Mouse (Mus musculus) small intestine, adult 2 months (tissue): ENCODE measurements around the gene Trp53. TPM values are rescaled to one million over a fixed set of nuclear protein-coding genes. Genes with fewer than 3 reads are reported as not detected.

Source experiments
- H3K27ac ChIP-seq: fragments of 200-500 bp; 2 replicates; pipeline ENCODE4 v1.5.1; 2012; ENCODE audit warnings: low read depth, low read length, control low read depth, inconsistent platforms; ENCODE audit not compliant: insufficient read depth
- H3K27me3 ChIP-seq: fragments of 200-500 bp; 2 replicates; pipeline ENCODE4 v1.6.1; 2012; ENCODE audit warnings: mild to moderate bottlenecking, moderate library complexity, low read length, inconsistent platforms; ENCODE audit not compliant: control insufficient read depth, insufficient read depth
- H3K36me3 ChIP-seq: fragments of 200-500 bp; 2 replicates; pipeline ENCODE4 v1.6.1; 2012; ENCODE audit warnings: mild to moderate bottlenecking, low read length, control low read depth, inconsistent platforms; ENCODE audit not compliant: control insufficient read depth, insufficient read depth
- H3K4me1 ChIP-seq: fragments of 200-500 bp; 2 replicates; pipeline ENCODE4 v1.6.1; 2012; ENCODE audit warnings: low read length, inconsistent platforms, mixed read lengths; ENCODE audit not compliant: control insufficient read depth, insufficient read depth, insufficient read length
- H3K4me3 ChIP-seq: fragments of 200-500 bp; 2 replicates; pipeline ENCODE4 v1.5.1; 2012; ENCODE audit warnings: low read depth, mild to moderate bottlenecking, control low read depth, inconsistent platforms, low read length, moderate library complexity
- CTCF ChIP-seq: fragments of 200-500 bp; IDR thresholded peaks from 2 replicates; pipeline ENCODE4 v1.5.1; 2012; ENCODE audit warnings: low read depth, mild to moderate bottlenecking, control low read depth, inconsistent platforms, low read length, moderate library complexity, mixed read lengths; ENCODE audit not compliant: insufficient replicate concordance, insufficient read length; ENCODE audit errors: extremely low read depth
- POLR2A ChIP-seq: fragments of 200-500 bp; IDR thresholded peaks from 2 replicates; pipeline ENCODE4 v1.6.1; 2012; ENCODE audit warnings: low read depth, mild to moderate bottlenecking, control low read depth, inconsistent platforms, low read length, moderate library complexity
- WGBS: fragments of 180-500 bp; shearing (Covaris S2); methylation state at CpG from one replicate; pipeline ENCODE4 v1.1.7; 2018; 5-methylcytosine and 5-hydroxymethylcytosine counted together
- polyA plus RNA-seq: library from polyadenylated mRNA; depleted of rRNA; stranded (reverse); fragments of >200 nt; gene quantifications from 2 replicates; pipeline ENCODE4 v1.2.3, GENCODE M21; 2012

Gene Trp53
- polyA plus RNA-seq, 1 experiment: 57.1 TPM

GRCm38 (mm10) chr11:69545957-69546356, 34.2 kb upstream of the Trp53 start:
- WGBS: 10% methylated on average over 7 of the region's 7 CpGs
- TF ChIP-seq CTCF: no peak
- Histone ChIP-seq H3K27me3 (no peaks in the 10 kb centered on the region), H3K27ac (no peak overlapping the region), H3K4me1 (peaks cover 11% of the 10 kb centered on the region; the same call in 1 of the 2 replicates), H3K36me3 (no peaks in the 10 kb centered on the region), H3K4me3 (peak overlapping the region; percentile 63)

DNA sequence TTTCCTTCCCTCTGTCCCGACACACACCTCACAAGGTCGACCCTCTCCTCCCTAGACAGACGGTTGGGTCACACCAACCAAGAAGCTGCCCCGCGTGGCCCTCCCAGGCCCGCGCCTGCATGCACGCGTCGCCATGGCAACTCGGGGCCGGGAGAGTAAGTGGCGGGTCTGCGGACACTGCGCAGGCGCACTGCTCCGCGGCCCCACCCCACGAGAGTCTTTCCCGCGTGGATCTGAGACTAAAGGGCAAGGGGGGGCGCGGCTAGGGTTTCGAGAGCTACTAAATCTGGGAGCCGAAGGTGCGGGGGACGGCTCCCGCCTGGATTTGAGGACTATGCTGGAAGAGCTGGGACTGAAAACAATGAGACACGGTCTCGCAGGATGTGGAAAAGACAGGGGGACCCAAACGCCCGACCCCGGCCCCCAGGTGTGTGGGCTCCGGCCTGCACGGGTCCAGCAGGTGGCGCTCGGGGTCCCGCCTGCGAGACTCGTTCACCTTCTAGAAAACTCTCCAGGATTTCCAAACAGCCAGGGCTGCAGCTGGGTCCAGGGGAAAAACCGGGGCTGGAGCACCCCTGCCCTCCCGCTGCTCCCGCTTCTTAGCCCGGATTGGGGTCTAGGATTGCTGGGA, 33.6 kb upstream of the Trp53 start:
- TF ChIP-seq CTCF: peak; percentile 45
- no peak; the same call in 1 of the 2 replicates for TF ChIP-seq POLR2A
- no peaks in the 10 kb centered on the region for H3K27me3 ChIP-seq
- peaks cover 11% of the 10 kb centered on the region; the same call in 1 of the 2 replicates for H3K4me1 ChIP-seq
- under 1% methylated on average over 44 of the region's 44 CpGs for whole genome bisulfite sequencing
- H3K4me3 ChIP-seq: peak overlapping the region; percentile 63
- no peak overlapping the region for H3K27ac ChIP-seq
- H3K36me3 ChIP-seq: no peaks in the 10 kb centered on the region

GRCm38 (mm10) chr11:69547071-69547470, 33.1 kb upstream of the Trp53 start:
- under 1% methylated on average over 15 of the region's 15 CpGs for WGBS
- TF ChIP-seq CTCF: peak; percentile 52; the same call in 1 of the 2 replicates
- no peak for TF ChIP-seq POLR2A
- Histone ChIP-seq H3K36me3 (no peaks in the 10 kb centered on the region), H3K4me1 (peaks cover 11% of the 10 kb centered on the region; the same call in 1 of the 2 replicates), H3K4me3 (peak overlapping the region; percentile 63), H3K27me3 (no peaks in the 10 kb centered on the region), H3K27ac (no peak overlapping the region)

- H3K27me3 ChIP-seq: no peaks in the 10 kb centered on the region
- no peaks in the 10 kb centered on the region for H3K36me3 ChIP-seq
- WGBS: 56% methylated on average over 12 of the region's 12 CpGs
- peaks cover 11% of the 10 kb centered on the region; the same call in 1 of the 2 replicates for H3K4me1 ChIP-seq
- no peak within 1 kb of the TSS for H3K27ac ChIP-seq
- TF ChIP-seq POLR2A (no peak), CTCF (no peak)
- H3K4me3 ChIP-seq: no peak within 1 kb of the TSS
These were observed 31.0 kb upstream of the Trp53 start, which contains the start of gene Dnah2 for GRCm38 (mm10) chr11:69549060-69549656. TSS of gene Dnah2 (minus strand) at chr11:69549110.

DNA sequence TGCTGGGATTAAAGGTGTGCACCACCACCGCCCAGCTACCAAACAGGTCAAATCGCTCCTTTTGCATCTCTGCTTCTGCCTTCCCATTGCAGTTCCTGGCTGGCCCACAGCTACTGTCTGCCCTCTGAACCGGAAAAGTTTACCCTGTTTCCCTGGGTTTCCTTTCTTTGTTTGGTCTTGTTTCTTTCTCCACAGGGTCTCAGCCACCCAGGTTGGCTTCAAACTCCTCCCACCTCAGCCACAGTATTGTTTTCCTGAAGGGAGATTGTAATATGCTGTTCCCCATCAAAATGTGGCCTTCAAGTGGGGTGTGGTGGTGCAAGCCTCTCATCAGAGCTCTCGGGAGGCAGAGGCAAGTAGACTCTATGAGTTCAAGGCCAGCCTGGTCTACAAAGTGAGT, 28.8 kb upstream of the Trp53 start:
- Histone ChIP-seq H3K36me3 (no peaks in the 10 kb centered on the region), H3K4me3 (no peak overlapping the region), H3K27ac (no peak overlapping the region), H3K4me1 (peaks cover 9% of the 10 kb centered on the region; the same call in 1 of the 2 replicates), H3K27me3 (no peaks in the 10 kb centered on the region)
- TF ChIP-seq CTCF: no peak
- TF ChIP-seq POLR2A: no peak
- WGBS: 77% methylated on average over 4 of the region's 4 CpGs

DNA sequence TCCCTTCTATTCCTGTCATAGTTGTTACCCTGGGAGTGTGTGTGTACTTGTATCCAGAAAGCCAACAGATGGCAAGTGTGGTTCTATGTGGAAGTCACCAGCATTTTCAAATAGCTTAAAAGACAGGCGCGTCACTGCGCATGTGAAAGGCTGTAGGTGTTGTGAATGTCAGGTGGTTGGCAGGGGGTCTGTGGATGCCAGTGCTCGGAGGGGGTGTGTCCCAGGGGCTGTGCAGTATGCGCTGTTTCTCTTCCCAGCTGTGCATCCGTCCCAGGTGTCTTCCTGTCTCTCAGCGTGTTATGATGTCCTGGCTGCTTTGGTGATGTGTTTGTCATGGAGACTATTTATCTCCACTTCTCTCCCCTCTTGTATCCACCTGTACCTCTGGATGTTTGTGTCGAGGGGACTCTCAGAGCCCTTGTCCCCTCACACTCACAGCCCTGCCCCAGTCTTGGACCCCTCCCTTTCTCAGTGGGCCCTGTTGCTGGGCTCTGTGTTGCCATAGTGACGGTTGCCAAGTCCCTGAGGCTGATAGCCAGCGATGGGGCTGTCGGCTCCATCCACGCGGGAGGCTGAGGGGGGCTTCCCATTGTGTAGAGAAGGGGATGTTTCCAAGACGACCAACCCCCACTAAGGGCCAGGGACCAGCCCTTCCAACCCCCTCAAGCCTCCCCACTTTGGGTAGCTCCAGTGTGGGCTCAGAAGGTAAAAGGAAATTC, 27.4 kb upstream of the Trp53 start:
- Histone ChIP-seq H3K4me3 (no peak overlapping the region), H3K36me3 (no peaks in the 10 kb centered on the region), H3K4me1 (no peaks in the 10 kb centered on the region), H3K27ac (no peak overlapping the region), H3K27me3 (no peaks in the 10 kb centered on the region)
- WGBS: 31% methylated on average over 14 of the region's 14 CpGs
- TF ChIP-seq CTCF (no peak), POLR2A (no peak)

- Histone ChIP-seq H3K27ac (no peak overlapping the region), H3K4me3 (no peak overlapping the region), H3K36me3 (no peaks in the 10 kb centered on the region), H3K27me3 (no peaks in the 10 kb centered on the region), H3K4me1 (no peaks in the 10 kb centered on the region)
- WGBS: 39% methylated on average over 2 of the region's 2 CpGs
- TF ChIP-seq CTCF: no peak
- no peak for TF ChIP-seq POLR2A
These were observed 26.8 kb upstream of the Trp53 start for GRCm38 (mm10) chr11:69553341-69553721.
